Mouse (Mus musculus) forebrain, embryonic 10.5 days (tissue): ENCODE results near the gene Slc17a5. TPM values are rescaled to one million over a fixed set of nuclear protein-coding genes. Genes with fewer than 3 reads are reported as not detected.
A peak's percentile ranks its signal among the peaks of the same experiment; 100 is the strongest.
"Not testable (repeated sequence)": the region's sequence is repeated elsewhere in the genome, so short reads cannot be mapped to it uniquely, and the experiment has no call there.

Experiments used
- DNase-seq: peaks from one replicate; pipeline ENCODE4 v3.0.0-alpha.2; 2017; ENCODE audit warnings: low spot score; ENCODE audit errors: extremely low spot score
- H3K27ac ChIP-seq: fragments of 300-500 bp; sonication (generic); 2 replicates; pipeline ENCODE4 v1.5.1; 2016; ENCODE audit warnings: mild to moderate bottlenecking
- H3K27me3 ChIP-seq: fragments of 300-500 bp; sonication (generic); 2 replicates; pipeline ENCODE4 v1.6.1; 2016; ENCODE audit warnings: mild to moderate bottlenecking; ENCODE audit not compliant: poor library complexity, severe bottlenecking
- H3K36me3 ChIP-seq: fragments of 300-500 bp; sonication (generic); replicated peaks from 2 replicates; pipeline ENCODE4 v1.6.1; 2016; ENCODE audit warnings: mild to moderate bottlenecking, moderate library complexity
- H3K4me1 ChIP-seq: fragments of 300-500 bp; sonication (generic); 2 replicates; pipeline ENCODE4 v1.6.1; 2016
- H3K4me3 ChIP-seq: fragments of 300-500 bp; sonication (generic); 2 replicates; pipeline ENCODE4 v1.5.1; 2016; ENCODE audit warnings: mild to moderate bottlenecking, moderate library complexity
- H3K9me3 ChIP-seq: fragments of 300-500 bp; sonication (generic); 2 replicates; pipeline ENCODE4 v1.6.1; 2016; ENCODE audit warnings: mild to moderate bottlenecking, moderate library complexity
- WGBS: fragments of 180-500 bp; shearing (Covaris S2); methylation state at CpG from one replicate; pipeline ENCODE4 v1.1.7; 2016; 5-methylcytosine and 5-hydroxymethylcytosine counted together
- polyA plus RNA-seq: library from polyadenylated mRNA; unstranded; fragments of >200 nt; fragmentation: Nextera tagmentation; extraction: Ambion mirVana; gene quantifications from 2 replicates; pipeline ENCODE4 v1.2.1, GENCODE M21; 2016

Slc17a5 gene
- polyA plus RNA-seq, 1 experiment from 2014 or later, result 10.2 TPM

DNA sequence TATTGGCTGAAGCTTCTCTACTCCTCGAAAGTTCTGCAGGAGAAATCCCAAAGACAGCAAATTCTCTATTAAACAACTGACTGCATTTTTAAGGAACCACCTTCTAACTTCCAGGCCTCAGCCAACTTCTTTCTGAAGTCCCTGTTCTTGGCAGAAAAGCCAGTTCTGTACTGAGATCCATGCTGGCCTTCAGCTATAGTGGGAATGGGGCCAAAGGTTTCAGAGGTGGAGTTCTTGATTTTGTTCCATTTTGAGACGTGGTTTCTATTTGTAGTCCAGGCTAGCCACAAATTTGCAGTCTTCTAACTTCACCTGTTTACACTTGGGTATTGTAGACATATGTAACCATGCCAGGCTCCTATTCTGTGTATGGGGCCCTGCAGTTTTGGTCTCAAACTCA lies 61.6 kb downstream of the Slc17a5 start:
- H3K36me3 ChIP-seq, result peaks cover 42% of the 10 kb centered on the region
- H3K27ac ChIP-seq, result no peak overlapping the region; the same call in 1 of the 2 replicates
- no peaks in the 10 kb centered on the region for H3K27me3 ChIP-seq
- H3K9me3 ChIP-seq, result no peaks in the 10 kb centered on the region
- peaks cover 44% of the 10 kb centered on the region for H3K4me1 ChIP-seq
- 89% methylated on average over 2 of the region's 2 CpGs for WGBS
- H3K4me3 ChIP-seq, result no peak overlapping the region
- no peak for DNase-seq

DNA sequence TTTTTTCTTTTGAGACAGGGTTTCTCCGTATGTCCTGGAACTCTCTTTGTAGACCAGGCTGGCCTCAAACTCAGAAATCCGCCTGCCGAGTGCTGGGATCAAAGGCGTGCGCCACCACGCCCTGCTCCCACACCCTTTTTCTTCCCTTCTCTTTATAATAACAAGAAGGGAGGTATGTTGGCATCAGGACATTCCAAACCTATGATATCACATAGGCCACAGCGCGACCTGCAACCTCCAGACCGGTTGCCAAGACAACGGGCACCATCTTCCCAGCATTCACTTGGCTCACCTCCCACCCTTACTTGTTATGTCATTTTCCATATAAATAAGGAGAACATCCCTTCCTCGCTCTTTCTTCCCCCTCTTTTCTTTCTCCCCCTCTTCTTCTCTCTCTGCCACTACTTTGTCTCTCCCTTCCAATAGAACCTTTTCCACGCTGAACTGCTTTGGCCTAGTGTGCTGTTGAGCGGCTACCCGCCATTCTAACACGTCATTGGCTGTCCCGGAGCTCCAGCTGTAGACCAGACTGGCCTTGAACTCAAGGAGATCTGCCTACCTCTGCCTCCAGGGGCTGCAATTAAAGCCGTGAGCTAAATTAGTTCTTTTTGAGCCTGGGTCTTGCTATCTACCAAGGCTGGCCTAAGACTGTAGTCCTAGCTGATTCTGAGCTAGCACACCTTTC lies 62.2 kb downstream of the Slc17a5 start:
- no peak overlapping the region for H3K27ac ChIP-seq
- H3K9me3 ChIP-seq, result no peaks in the 10 kb centered on the region
- WGBS, result 96% methylated on average over 17 of the region's 17 CpGs
- H3K27me3 ChIP-seq, result no peaks in the 10 kb centered on the region
- H3K4me3 ChIP-seq, result no peak overlapping the region
- DNase-seq, result no peak
- H3K4me1 ChIP-seq, result peaks cover 50% of the 10 kb centered on the region
- peaks cover 42% of the 10 kb centered on the region for H3K36me3 ChIP-seq

DNA sequence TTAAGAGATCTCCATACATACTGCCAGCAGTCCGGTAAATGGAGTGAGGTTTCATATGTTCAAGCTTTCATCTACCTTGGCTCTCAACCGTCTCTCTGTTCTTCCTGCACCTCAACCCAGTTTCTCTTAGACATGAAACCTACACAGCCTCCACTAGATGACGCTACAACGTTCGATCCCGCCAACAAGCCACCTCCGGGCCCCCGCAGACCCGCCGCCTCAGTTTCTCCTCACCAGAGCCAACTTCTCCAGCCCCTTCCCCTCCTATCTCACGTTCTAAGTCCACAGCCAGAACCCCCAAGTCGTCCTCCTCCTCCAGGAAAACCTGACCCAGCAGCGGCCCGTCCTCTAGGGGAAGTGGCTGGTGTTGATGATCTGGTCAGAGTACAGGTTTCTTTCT lies 66.2 kb downstream of the Slc17a5 start:
- 28% methylated on average over 14 of the region's 14 CpGs for WGBS
- H3K27me3 ChIP-seq, result no peaks in the 10 kb centered on the region

DNA sequence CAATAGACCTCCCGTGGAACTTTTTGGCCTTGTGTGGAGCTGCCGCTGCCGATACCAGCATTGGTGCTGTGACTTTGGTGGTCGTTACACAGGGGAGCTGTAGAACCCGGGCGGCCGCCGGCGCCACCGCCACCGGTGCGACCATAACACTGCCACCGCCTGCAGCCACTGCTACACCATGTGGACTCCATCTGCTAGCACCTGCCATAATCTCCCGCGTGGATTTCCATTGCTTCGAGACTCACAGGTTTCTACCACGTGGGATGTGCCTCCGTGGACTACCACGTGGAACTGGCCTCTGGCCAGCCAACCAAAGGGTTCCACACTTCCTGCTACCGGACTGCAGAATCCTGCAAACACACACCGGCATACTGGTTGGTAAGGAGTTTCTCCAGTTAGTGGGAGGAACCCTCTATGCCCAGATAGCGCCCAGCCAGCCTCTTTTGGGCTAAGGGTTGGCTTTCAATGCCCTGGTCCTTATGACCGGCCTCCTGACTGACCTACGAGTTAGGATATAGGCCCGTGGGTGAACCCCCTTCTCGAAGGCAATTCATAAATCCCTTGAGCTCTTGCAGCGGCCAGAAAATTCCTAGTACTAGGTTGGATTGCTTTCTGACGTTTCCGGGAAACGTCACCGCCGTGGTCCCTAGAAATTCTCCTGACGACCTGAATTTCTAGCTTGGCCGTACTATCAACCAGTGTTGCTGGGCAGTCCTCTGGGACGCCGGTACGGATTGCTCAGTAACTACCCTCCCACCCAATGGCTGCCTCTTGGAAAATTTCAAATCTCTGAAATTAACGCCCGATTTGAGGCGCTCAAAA lies 66.8 kb downstream of the Slc17a5 start:
- Histone ChIP-seq H3K4me3 (peak overlapping the region; percentile 64), H3K4me1 (peaks cover 41% of the 10 kb centered on the region), H3K36me3 (peaks cover 38% of the 10 kb centered on the region), H3K9me3 (no peaks in the 10 kb centered on the region), H3K27me3 (no peaks in the 10 kb centered on the region), H3K27ac (peak overlapping the region; percentile 93)
- 1% methylated on average over 40 of the region's 40 CpGs for WGBS
- DNase-seq, result peak; percentile 43

More for the DNA sequence above, 66.2 kb downstream of the Slc17a5 start:
- peaks cover 42% of the 10 kb centered on the region for H3K36me3 ChIP-seq
- H3K4me1 ChIP-seq, result peaks cover 48% of the 10 kb centered on the region
- DNase-seq, result peak; percentile 59
- H3K27ac ChIP-seq, result peak overlapping the region; percentile 93
- H3K9me3 ChIP-seq, result no peaks in the 10 kb centered on the region
- H3K4me3 ChIP-seq, result peak overlapping the region; percentile 64

DNA sequence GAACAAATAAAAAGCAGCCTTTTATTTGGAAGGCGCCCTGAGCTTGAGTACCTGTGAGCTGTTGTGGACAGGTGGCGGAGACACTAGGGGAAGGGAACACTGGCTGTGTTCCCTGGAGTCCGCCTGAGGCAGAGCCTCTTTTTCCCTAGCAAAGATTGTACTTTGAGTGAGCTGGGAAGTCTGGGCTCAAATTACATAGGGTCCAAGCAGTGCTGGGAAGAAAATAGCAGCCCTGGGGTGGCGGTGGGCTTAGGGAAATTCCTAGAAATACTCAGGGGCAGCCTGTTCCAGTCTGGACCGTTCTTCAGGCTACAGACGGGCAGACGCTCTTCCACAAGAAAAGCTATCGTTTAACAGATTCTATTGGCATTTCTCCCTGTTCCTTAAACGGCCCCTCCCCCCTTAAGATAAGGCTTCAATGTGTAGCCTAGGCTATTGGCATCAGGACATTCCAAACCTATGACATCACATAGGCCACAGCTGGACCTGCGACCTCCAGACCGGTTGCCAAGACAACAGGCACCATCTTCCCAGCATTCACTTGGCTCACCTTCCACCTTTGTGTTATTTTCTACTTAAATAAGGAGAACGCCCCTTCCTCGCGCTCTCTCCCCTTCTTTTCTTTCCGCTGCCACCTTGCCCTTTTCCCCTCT lies 67.6 kb downstream of the Slc17a5 start:
- peaks cover 34% of the 10 kb centered on the region for H3K4me1 ChIP-seq
- WGBS, result 2% methylated on average over 15 of the region's 15 CpGs
- peak overlapping the region; percentile 64 for H3K4me3 ChIP-seq
- no peaks in the 10 kb centered on the region for H3K9me3 ChIP-seq
- peak; percentile 92 for DNase-seq
- peak overlapping the region; percentile 93 for H3K27ac ChIP-seq
- H3K27me3 ChIP-seq, result no peaks in the 10 kb centered on the region
- peaks cover 30% of the 10 kb centered on the region for H3K36me3 ChIP-seq

DNA sequence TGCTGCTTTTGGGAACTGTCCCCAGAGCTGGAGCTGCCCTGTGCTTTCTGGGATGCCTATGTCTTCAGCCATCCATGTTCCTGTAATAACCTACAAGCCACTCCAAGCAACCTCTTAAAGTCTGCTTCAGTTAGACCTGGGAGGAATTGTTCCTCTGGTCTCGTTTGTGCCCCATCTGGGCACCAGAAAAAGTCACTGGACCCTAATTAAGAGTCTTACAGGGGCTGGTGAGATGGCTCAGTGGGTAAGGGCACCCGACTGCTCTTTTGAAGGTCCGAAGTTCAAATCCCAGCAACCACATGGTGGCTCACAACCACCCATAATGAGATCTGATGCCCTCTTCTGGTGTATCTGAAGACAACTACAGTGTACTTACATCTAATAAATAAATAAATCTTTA lies 70.6 kb downstream of the Slc17a5 start:
- H3K4me1 ChIP-seq, result peaks cover 27% of the 10 kb centered on the region
- H3K27ac ChIP-seq, result 0 out of 2 replicates have a peak overlapping the region, but pooled peaks have one; percentile 40
- DNase-seq, H3K4me3 ChIP-seq, H3K36me3 ChIP-seq, H3K9me3 ChIP-seq, H3K27me3 ChIP-seq: not testable (repeated sequence)
- 63% methylated on average over 3 of the region's 3 CpGs for WGBS

DNA sequence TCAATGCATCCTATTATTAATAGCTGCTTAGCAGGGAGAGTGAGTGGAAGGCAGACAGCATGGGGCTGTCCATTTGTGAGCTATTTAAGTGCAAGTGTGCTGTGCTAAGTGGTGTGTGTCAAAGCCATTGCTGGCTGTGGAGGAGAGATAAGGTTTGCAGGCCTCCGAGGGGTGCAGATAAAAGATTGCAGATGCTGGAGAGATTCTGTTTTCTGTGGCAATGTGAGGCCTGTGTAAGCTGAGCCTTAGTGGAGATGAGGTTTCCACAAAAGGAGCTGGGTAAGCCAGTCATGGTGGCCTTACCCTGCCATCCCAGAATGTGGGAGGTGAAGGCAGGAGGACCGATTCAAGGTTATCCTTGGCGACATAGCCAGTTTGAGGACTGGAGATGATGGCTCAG lies 71.7 kb downstream of the Slc17a5 start:
- WGBS, result 80% methylated on average over 3 of the region's 3 CpGs
- Histone ChIP-seq H3K4me1 (peaks cover 19% of the 10 kb centered on the region), H3K4me3 (no peak overlapping the region), H3K27me3 (no peaks in the 10 kb centered on the region), H3K27ac (no peak overlapping the region), H3K9me3 (peaks cover 3% of the 10 kb centered on the region; the same call in 1 of the 2 replicates), H3K36me3 (peaks cover 3% of the 10 kb centered on the region; the same call in 1 of the 2 replicates)
- no peak for DNase-seq

DNA sequence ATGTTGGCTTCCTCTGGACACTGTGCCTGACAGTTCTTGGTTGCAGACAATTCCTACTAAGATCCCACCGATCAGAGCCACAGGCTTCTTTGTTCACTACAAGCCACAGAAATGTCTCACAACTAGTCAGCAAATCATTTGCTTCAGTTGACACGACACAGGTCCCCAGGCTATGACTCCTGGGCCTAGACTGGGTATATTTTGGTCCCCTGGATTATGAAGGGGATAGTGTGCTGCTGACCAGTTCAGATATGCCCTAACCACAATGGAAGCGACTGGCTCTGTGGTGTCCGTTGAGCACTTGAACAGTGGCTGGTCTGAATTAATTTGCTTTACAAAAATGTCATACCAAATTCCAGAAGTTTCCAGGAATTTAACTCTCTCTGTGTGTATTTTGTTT lies 73.2 kb downstream of the Slc17a5 start:
- peaks cover 3% of the 10 kb centered on the region; the same call in 1 of the 2 replicates for H3K9me3 ChIP-seq
- H3K27me3 ChIP-seq, result no peaks in the 10 kb centered on the region
- peaks cover 3% of the 10 kb centered on the region; the same call in 1 of the 2 replicates for H3K36me3 ChIP-seq
- H3K4me1 ChIP-seq, result peaks cover 7% of the 10 kb centered on the region
- WGBS, result 87% methylated on average over 4 of the region's 4 CpGs
- no peak overlapping the region for H3K27ac ChIP-seq
- H3K4me3 ChIP-seq, result no peak overlapping the region
- no peak for DNase-seq

DNA sequence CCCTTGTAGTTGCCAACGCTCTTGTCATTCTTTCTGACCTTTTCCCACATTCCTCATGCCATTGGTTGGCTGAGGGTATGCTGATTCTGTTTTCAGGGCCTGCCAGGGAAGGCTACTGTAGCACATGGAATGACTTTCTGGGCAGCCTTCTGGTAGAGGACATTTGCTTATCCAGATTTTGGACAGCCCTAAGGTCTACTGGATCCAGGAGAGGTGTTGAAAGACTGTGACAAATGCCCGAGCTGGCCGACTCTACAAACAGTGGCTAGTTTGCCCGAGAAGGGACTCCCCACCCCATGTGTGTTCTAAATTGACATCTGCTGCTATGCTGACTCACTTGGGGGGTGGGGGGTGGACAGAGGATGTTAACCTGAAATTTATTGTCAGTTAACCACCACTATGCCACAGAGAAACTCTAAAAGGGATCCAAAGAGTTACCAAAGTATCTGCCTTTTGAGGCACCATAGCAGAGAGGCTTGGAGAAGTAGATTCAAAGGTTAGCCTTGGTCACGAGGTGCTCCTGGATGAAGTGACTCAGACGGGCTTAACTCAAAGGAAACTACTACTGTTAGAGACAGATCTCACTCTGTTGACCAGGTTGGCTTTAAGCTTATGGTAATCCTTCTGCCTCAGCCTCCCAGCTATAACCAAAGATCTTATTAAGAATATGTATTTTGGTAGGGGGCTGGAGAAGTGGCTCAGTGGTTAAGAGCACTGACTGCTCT lies 73.9 kb downstream of the Slc17a5 start:
- H3K4me1 ChIP-seq, result peaks cover 3% of the 10 kb centered on the region; the same call in 1 of the 2 replicates
- no peak overlapping the region for H3K4me3 ChIP-seq
- 86% methylated on average over 6 of the region's 6 CpGs for WGBS
- no peaks in the 10 kb centered on the region for H3K27me3 ChIP-seq
- H3K27ac ChIP-seq, result no peak overlapping the region
- no peak for DNase-seq
- H3K9me3 ChIP-seq, result peaks cover 3% of the 10 kb centered on the region; the same call in 1 of the 2 replicates
- peaks cover 3% of the 10 kb centered on the region; the same call in 1 of the 2 replicates for H3K36me3 ChIP-seq

DNA sequence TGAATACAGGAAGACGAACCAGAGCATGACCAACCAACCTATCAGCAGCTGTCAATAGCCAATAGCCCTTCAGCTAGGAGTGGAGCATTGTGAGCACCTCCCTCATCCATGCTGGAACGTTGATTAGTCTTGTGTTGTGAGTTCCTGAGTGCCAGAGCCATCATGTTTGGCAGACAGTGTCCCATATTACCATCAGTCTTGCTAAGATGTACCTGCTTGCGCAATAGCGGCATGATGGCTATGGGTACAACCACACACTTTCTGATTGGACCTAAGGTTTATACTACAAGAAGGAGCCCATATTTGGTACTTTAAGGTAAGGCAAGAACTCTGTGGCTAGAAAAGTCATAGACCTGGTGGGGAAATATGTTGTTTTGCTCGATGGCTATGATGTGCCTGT lies 76.1 kb downstream of the Slc17a5 start:
- DNase-seq, result no peak
- WGBS, result 94% methylated on average over 5 of the region's 5 CpGs
- H3K4me3 ChIP-seq, result no peak overlapping the region
- H3K27me3 ChIP-seq, result no peaks in the 10 kb centered on the region
- H3K36me3 ChIP-seq, result peaks cover 3% of the 10 kb centered on the region; the same call in 1 of the 2 replicates
- H3K27ac ChIP-seq, result no peak overlapping the region
- no peaks in the 10 kb centered on the region for H3K4me1 ChIP-seq
- H3K9me3 ChIP-seq, result peaks cover 3% of the 10 kb centered on the region; the same call in 1 of the 2 replicates

DNA sequence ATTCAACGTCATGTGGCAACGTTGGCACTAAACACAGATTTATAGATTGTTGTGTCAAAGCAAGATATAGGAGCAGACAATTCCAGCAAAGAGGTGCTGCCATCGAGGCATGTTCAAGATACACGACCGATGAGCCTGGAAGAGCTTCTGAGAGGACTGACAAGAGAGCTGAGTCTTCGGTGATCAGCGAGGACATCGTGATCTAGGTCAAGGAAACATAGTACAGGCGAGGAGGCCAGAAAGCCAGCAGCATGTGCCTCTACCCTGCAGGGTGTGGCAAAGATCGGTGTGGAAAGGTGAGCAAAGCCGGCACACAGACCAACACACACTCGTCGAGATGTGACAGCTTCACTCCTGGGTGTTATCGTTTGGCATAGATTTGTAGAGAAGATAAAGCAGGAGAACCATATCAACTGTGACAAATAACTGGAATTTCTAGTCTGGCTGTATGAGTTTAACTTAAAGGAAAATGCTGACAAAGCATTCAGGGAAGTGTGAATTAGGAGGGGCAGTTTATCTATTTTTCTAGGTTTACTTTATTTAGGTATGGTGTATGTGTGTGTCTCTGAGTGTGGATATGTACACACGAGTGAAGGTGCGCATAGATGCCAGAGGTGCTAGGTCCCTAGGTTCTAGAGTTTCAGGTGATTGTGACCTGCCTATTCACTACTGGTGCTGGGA lies 79.6 kb downstream of the Slc17a5 start:
- Histone ChIP-seq H3K4me1 (peaks cover 24% of the 10 kb centered on the region), H3K4me3 (no peak overlapping the region), H3K27ac (no peak overlapping the region), H3K27me3 (no peaks in the 10 kb centered on the region), H3K36me3 (peaks cover 3% of the 10 kb centered on the region; the same call in 1 of the 2 replicates), H3K9me3 (peaks cover 3% of the 10 kb centered on the region; the same call in 1 of the 2 replicates)
- WGBS, result 92% methylated on average over 16 of the region's 16 CpGs
- no peak for DNase-seq
